Mouse (Mus musculus) C2C12 (cell line): ENCODE data around the gene Serpinb1a.

Experiments
- CEBPB ChIP-seq: IDR thresholded peaks from one replicate; pipeline ENCODE4 v1.6.1; 2011; ENCODE audit warnings: low read depth, mild to moderate bottlenecking, control low read depth, moderate library complexity
- CTCF ChIP-seq: IDR thresholded peaks from one replicate; pipeline ENCODE4 v1.5.1; 2011; ENCODE audit not compliant: control insufficient read depth, insufficient read depth, insufficient read length
- FOSL1 ChIP-seq: IDR thresholded peaks from one replicate; pipeline ENCODE4 v1.8.0; 2011; ENCODE audit warnings: mild to moderate bottlenecking, low read length; ENCODE audit not compliant: poor library complexity, insufficient read depth, severe bottlenecking
- MAX ChIP-seq: IDR thresholded peaks from one replicate; pipeline ENCODE4 v1.6.1; 2011; ENCODE audit warnings: mild to moderate bottlenecking, control low read depth
- MYOD1 ChIP-seq: IDR thresholded peaks from one replicate; pipeline ENCODE4 v1.6.1; 2011; ENCODE audit warnings: low read depth; ENCODE audit not compliant: control insufficient read depth, insufficient read length
- MYOG ChIP-seq: IDR thresholded peaks from one replicate; pipeline ENCODE4 v1.6.1; 2011; ENCODE audit not compliant: control insufficient read depth, insufficient read length; ENCODE audit errors: extremely low read depth
- USF1 ChIP-seq: IDR thresholded peaks from one replicate; pipeline ENCODE4 v1.6.1; 2011; ENCODE audit warnings: low read depth, mild to moderate bottlenecking, control low read depth, moderate library complexity

DNA sequence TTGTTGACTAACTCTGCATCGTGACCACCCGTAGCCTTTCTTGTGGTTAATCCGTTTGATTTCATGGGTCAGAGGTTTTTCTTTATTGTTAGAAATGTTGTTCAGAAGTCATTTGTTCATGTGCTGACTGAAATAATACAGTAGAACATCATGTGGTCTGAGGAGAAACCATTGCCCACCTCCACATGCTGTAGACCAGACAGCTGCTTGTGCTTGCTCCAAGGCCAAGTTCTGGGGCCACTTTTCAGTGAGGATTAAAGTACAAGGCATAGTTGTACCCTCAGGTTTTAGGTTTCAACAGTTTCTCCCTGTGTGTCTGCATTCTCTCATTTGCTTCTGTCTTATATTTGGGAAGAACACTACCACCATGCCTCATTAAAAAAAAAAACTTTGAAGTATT is 43.4 kb downstream of the Serpinb1a start:
- TF ChIP-seq FOSL1 = no peak
- no peak for TF ChIP-seq CTCF
- no peak for TF ChIP-seq MAX
- no peak for TF ChIP-seq MYOG
- no peak for TF ChIP-seq USF1
- no peak for TF ChIP-seq MYOD1
- no peak for TF ChIP-seq CEBPB
